Mouse (Mus musculus) c-Kit-positive CD71-positive TER-119-positive erythroid progenitor cells, embryonic 14.5 days (primary cell): ENCODE results near the gene Metrn.

Experiments
- DNase-seq: peaks from one replicate; pipeline ENCODE4 v3.0.0-alpha.2; 2013; ENCODE audit warnings: low spot score

Gene Metrn

GRCm38 (mm10) chr17:25796951-25797369, at the start of gene Metrn:
Gene Metrn, minus strand, starts transcription at chr17:25797136.
- DNase-seq = peak; percentile 80

GRCm38 (mm10) chr17:25844396-25844901, 47.5 kb upstream of the Metrn start, which contains the start of gene Rhot2:
Gene Rhot2, minus strand, starts transcription at chr17:25844851.
- DNase-seq = peak; percentile 90

- no peak for DNase-seq
Measured at GRCm38 (mm10) chr17:25843636-25844395, 46.9 kb upstream of the Metrn start.

GRCm38 (mm10) chr17:25843122-25843521, 46.2 kb upstream of the Metrn start:
- DNase-seq = no peak

GRCm38 (mm10) chr17:25842509-25842908, 45.6 kb upstream of the Metrn start:
- no peak for DNase-seq

- no peak for DNase-seq
Measured at GRCm38 (mm10) chr17:25841117-25841880, 44.4 kb upstream of the Metrn start, which contains the start of gene Gm20683. Gene Gm20683, minus strand, starts transcription at chr17:25841763.

GRCm38 (mm10) chr17:25840519-25840918, 43.6 kb upstream of the Metrn start:
- DNase-seq = no peak

- no peak for DNase-seq
Measured at GRCm38 (mm10) chr17:25839455-25840235, 42.7 kb upstream of the Metrn start.

GRCm38 (mm10) chr17:25838904-25839303, 42.0 kb upstream of the Metrn start:
- no peak for DNase-seq

- no peak for DNase-seq
Measured at GRCm38 (mm10) chr17:25837533-25837932, 40.6 kb upstream of the Metrn start.

GRCm38 (mm10) chr17:25837076-25837410, 40.1 kb upstream of the Metrn start, which contains the start of gene Rhbdl1:
Gene Rhbdl1, minus strand, starts transcription at chr17:25837295.
- DNase-seq = no peak

- DNase-seq = no peak
Measured at GRCm38 (mm10) chr17:25836397-25837075, 39.6 kb upstream of the Metrn start.

- DNase-seq = no peak
Measured at GRCm38 (mm10) chr17:25835816-25836215, 38.9 kb upstream of the Metrn start.

- no peak for DNase-seq
Measured at GRCm38 (mm10) chr17:25835301-25835700, 38.4 kb upstream of the Metrn start.

GRCm38 (mm10) chr17:25834595-25835222, 37.8 kb upstream of the Metrn start:
- no peak for DNase-seq

- DNase-seq = no peak
Measured at GRCm38 (mm10) chr17:25833961-25834594, 37.1 kb upstream of the Metrn start.

GRCm38 (mm10) chr17:25833291-25833663, 36.3 kb upstream of the Metrn start, which contains the start of gene Stub1:
Gene Stub1, minus strand, starts transcription at chr17:25833404.
- DNase-seq = peak; percentile 61

- peak; percentile 98 for DNase-seq
Measured at GRCm38 (mm10) chr17:25832436-25833290, 35.7 kb upstream of the Metrn start.

GRCm38 (mm10) chr17:25831451-25832281, 34.7 kb upstream of the Metrn start:
- no peak for DNase-seq
